Mouse (Mus musculus) forebrain, embryonic 16.5 days (tissue): ENCODE data around the gene Exoc8. TPM values are rescaled to one million over a fixed set of nuclear protein-coding genes. Genes with fewer than 3 reads are reported as not detected.

Source experiments
- polyA plus RNA-seq: library from polyadenylated mRNA; unstranded; fragments of >200 nt; fragmentation: Nextera tagmentation; extraction: Ambion mirVana; gene quantifications from 2 replicates; pipeline ENCODE4 v1.2.1, GENCODE M21; 2015

Gene Exoc8
- polyA plus RNA-seq, 1 experiment from 2014 or later, result 15.0 TPM

Other genes with a start within 250 kb of the Exoc8 start
- gene 2310022B05Rik, start 234.3 kb downstream of the Exoc8 start, polyA plus RNA-seq, result 26.0 and 29.4 TPM in 2 replicates
- 60.0 and 62.6 TPM in 2 replicates for gene Ttc13, start 175.7 kb downstream of the Exoc8 start, polyA plus RNA-seq
- gene Arv1, start 175.6 kb downstream of the Exoc8 start, polyA plus RNA-seq, result 26.9 and 33.5 TPM in 2 replicates
- 0.25 TPM in 1 of 2 replicates, not detected in the other for gene Fam89a, start 145.9 kb downstream of the Exoc8 start, polyA plus RNA-seq
- 28.8 and 30.4 TPM in 2 replicates for gene Trim67, start 104.6 kb downstream of the Exoc8 start, polyA plus RNA-seq
- gene Gnpat, start 34.7 kb downstream of the Exoc8 start, polyA plus RNA-seq, result 92.7 TPM in 2 replicates
- gene 2810004N23Rik, start 34.6 kb downstream of the Exoc8 start, polyA plus RNA-seq, result 36.1 and 38.3 TPM in 2 replicates
- gene Sprtn, start 181 bp upstream of the Exoc8 start, polyA plus RNA-seq, result 10.6 and 12.9 TPM in 2 replicates
- gene Egln1, start 51.6 kb upstream of the Exoc8 start, polyA plus RNA-seq, result 21.3 and 21.8 TPM in 2 replicates
- 158 and 162 TPM in 2 replicates for gene Tsnax, start 115.3 kb upstream of the Exoc8 start, polyA plus RNA-seq
- gene Disc1, start 156.5 kb upstream of the Exoc8 start, polyA plus RNA-seq, result 1.0 and 1.1 TPM in 2 replicates